Mouse (Mus musculus) v-Abl transformed pro-B cells (cell line): ENCODE results near the gene Akap11.

Experiments
- in situ Hi-C, 2 experiments: fragments of 400-800 bp; cut with MboI; formaldehyde crosslinking; loops; one replicate each; pipeline ENCODE4 v1.15.1; 2025; ENCODE audit not compliant: unreplicated experiment in 2 of 2

The Akap11 gene

GRCm38 (mm10) chr14:78528461-78529425 lies 7.9 kb downstream of the Akap11 start:
- in situ Hi-C loops: no loop called here

- in situ Hi-C loops: no loop called here
These were observed 9.7 kb downstream of the Akap11 start for GRCm38 (mm10) chr14:78526907-78527306.

GRCm38 (mm10) chr14:78526475-78526874 lies 10.1 kb downstream of the Akap11 start:
- in situ Hi-C loops: no loop called here

GRCm38 (mm10) chr14:78525611-78526457 lies 10.8 kb downstream of the Akap11 start:
- in situ Hi-C loops: no loop called here

GRCm38 (mm10) chr14:78525059-78525458 lies 11.5 kb downstream of the Akap11 start:
- in situ Hi-C loops: no loop called here

GRCm38 (mm10) chr14:78510713-78511112 lies 25.9 kb downstream of the Akap11 start:
- in situ Hi-C loops: no loop called here

GRCm38 (mm10) chr14:78509791-78510190 lies 26.8 kb downstream of the Akap11 start:
- in situ Hi-C loops: no loop called here

GRCm38 (mm10) chr14:78500578-78500977 lies 36.0 kb downstream of the Akap11 start:
- in situ Hi-C loops: no loop called here

- in situ Hi-C loops: loop anchor here (25.0 kb wide), 2 partner anchors 434 to 559 kb away; no protein-coding TSS in a partner anchor
These were observed 39.9 kb downstream of the Akap11 start for GRCm38 (mm10) chr14:78496691-78497090.

- in situ Hi-C loops: loop anchor here (25.0 kb wide), 2 partner anchors 433 to 558 kb away; no protein-coding TSS in a partner anchor
These were observed 41.4 kb downstream of the Akap11 start for GRCm38 (mm10) chr14:78495241-78495640.

- in situ Hi-C loops: loop anchor here (25.0 kb wide), 2 partner anchors 430 to 555 kb away; no protein-coding TSS in a partner anchor
These were observed 44.0 kb downstream of the Akap11 start for GRCm38 (mm10) chr14:78492602-78493001.

- in situ Hi-C loops: loop anchor here (25.0 kb wide), 2 partner anchors 429 to 554 kb away; no protein-coding TSS in a partner anchor
These were observed 45.2 kb downstream of the Akap11 start for GRCm38 (mm10) chr14:78491432-78491831.

GRCm38 (mm10) chr14:78482385-78483231 lies 54.0 kb downstream of the Akap11 start:
- in situ Hi-C loops: loop anchor here (5.0 to 25.0 kb wide), 7 partner anchors 195 to 1340 kb away; no protein-coding TSS in a partner anchor

GRCm38 (mm10) chr14:78474058-78474457 lies 62.5 kb downstream of the Akap11 start:
- in situ Hi-C loops: no loop called here

GRCm38 (mm10) chr14:78470714-78471113 lies 65.9 kb downstream of the Akap11 start:
- in situ Hi-C loops: no loop called here

GRCm38 (mm10) chr14:78468991-78469390 lies 67.6 kb downstream of the Akap11 start:
- in situ Hi-C loops: no loop called here

GRCm38 (mm10) chr14:78467994-78468393 lies 68.6 kb downstream of the Akap11 start:
- in situ Hi-C loops: no loop called here

GRCm38 (mm10) chr14:78464353-78464752 lies 72.3 kb downstream of the Akap11 start:
- in situ Hi-C loops: no loop called here

- in situ Hi-C loops: no loop called here
These were observed 77.5 kb downstream of the Akap11 start for GRCm38 (mm10) chr14:78459121-78459520.

GRCm38 (mm10) chr14:78458705-78459104 lies 77.9 kb downstream of the Akap11 start:
- in situ Hi-C loops: no loop called here
